8 mouse cellular contexts compared by ENCODE assay signal in genomic region chr2:174077004-174077695, GRCm38 (mm10). TPM values are rescaled to one million over a fixed set of nuclear protein-coding genes. Genes with fewer than 3 reads are reported as not detected.
DNase-seq lines count a peak whose midpoint lies in the region; ATAC-seq and TF ChIP-seq lines count a peak whose summit lies in the region.

No protein-coding gene starts in this region.

- H3K27ac ChIP-seq in embryonic facial prominence, embryonic 13.5 days, result peak overlapping the region; percentile 98
- H3K27ac ChIP-seq in lung, embryonic 14.5 days (ENCODE audit: low read depth), result peak overlapping the region; percentile 96
- H3K27ac ChIP-seq in neural tube, embryonic 14.5 days (ENCODE audit: low read depth, low read length), result peak overlapping the region; percentile 77

- peak; percentile 22 to 25 for DNase-seq in adrenal gland, postnatal 36 days
- no peak for DNase-seq in adrenal gland, postnatal 25 days
- peak; percentile 75 for DNase-seq in R1 (ENCODE audit: low read depth, low spot score)
- DNase-seq in lung, embryonic 14.5 days, result peak; percentile 38
- no peak for DNase-seq in ovary, postnatal 14 days (ENCODE audit: low spot score)

- H3K4me1 ChIP-seq in embryonic facial prominence, embryonic 13.5 days, result peaks cover 41% of the 10 kb centered on the region
- H3K4me1 ChIP-seq in lung, embryonic 14.5 days (ENCODE audit: insufficient read depth), result peaks cover 16% of the 10 kb centered on the region
- H3K4me1 ChIP-seq in neural tube, embryonic 14.5 days (ENCODE audit: control insufficient read depth, insufficient read depth, low read length), result peaks cover 30% of the 10 kb centered on the region

- H3K9ac ChIP-seq in embryonic facial prominence, embryonic 13.5 days, result peak overlapping the region; percentile 89
- peak overlapping the region; percentile 89 for H3K9ac ChIP-seq in lung, embryonic 14.5 days
- peak overlapping the region; percentile 51 for H3K9ac ChIP-seq in neural tube, embryonic 14.5 days (replicated peaks; ENCODE audit: low read depth, low read length)

- no peaks in the 10 kb centered on the region for H3K27me3 ChIP-seq in embryonic facial prominence, embryonic 13.5 days
- no peaks in the 10 kb centered on the region for H3K27me3 ChIP-seq in lung, embryonic 14.5 days (ENCODE audit: insufficient read depth, low read length)
- no peaks in the 10 kb centered on the region for H3K27me3 ChIP-seq in neural tube, embryonic 14.5 days (ENCODE audit: control insufficient read depth, insufficient read depth, low read length)

- under 1% methylated on average over 19 of the region's 19 CpGs for WGBS in embryonic facial prominence, embryonic 13.5 days
- WGBS in lung, embryonic 14.5 days, result under 1% methylated on average over 19 of the region's 19 CpGs
- 1% methylated on average over 19 of the region's 19 CpGs for WGBS in neural tube, embryonic 14.5 days

- ATAC-seq in embryonic facial prominence, embryonic 13.5 days (ENCODE audit: insufficient number of reproducible peaks, insufficient read depth, low FRiP score, low TSS enrichment, low read depth), result no peak
- ATAC-seq in inflammation-experienced regulatory T-cells, adult 6 months, result peak; percentile 65
- no peak for ATAC-seq in lung, embryonic 14.5 days (ENCODE audit: insufficient read depth)
- no peak for ATAC-seq in neural tube, embryonic 14.5 days (ENCODE audit: low read depth)

- no peaks in the 10 kb centered on the region for H3K36me3 ChIP-seq in embryonic facial prominence, embryonic 13.5 days
- no peaks in the 10 kb centered on the region for H3K36me3 ChIP-seq in lung, embryonic 14.5 days (ENCODE audit: insufficient read depth)
- no peaks in the 10 kb centered on the region for H3K36me3 ChIP-seq in neural tube, embryonic 14.5 days (ENCODE audit: control insufficient read depth, insufficient read depth, low read length)

- H3K9me3 ChIP-seq in embryonic facial prominence, embryonic 13.5 days, result no peaks in the 10 kb centered on the region
- H3K9me3 ChIP-seq in lung, embryonic 14.5 days (ENCODE audit: low read depth, low read length), result no peaks in the 10 kb centered on the region
- no peaks in the 10 kb centered on the region for H3K9me3 ChIP-seq in neural tube, embryonic 14.5 days (ENCODE audit: control insufficient read depth, low read length)

- no peak for TF ChIP-seq CTCF in lung, embryonic 14.5 days (IDR thresholded peaks at IDR 0.05; ENCODE audit: low read depth)

- H3K4me3 ChIP-seq in embryonic facial prominence, embryonic 13.5 days, result peak overlapping the region; percentile 86
- peak overlapping the region; percentile 90 for H3K4me3 ChIP-seq in lung, embryonic 14.5 days (ENCODE audit: low read depth, low read length)
- H3K4me3 ChIP-seq in neural tube, embryonic 14.5 days (ENCODE audit: low read depth, low read length), result peak overlapping the region; percentile 61

- H3K4me2 ChIP-seq in embryonic facial prominence, embryonic 13.5 days, result peak overlapping the region; percentile 87
- H3K4me2 ChIP-seq in lung, embryonic 14.5 days, result peak overlapping the region; percentile 88
- H3K4me2 ChIP-seq in neural tube, embryonic 14.5 days (ENCODE audit: low read depth, low read length), result peak overlapping the region; percentile 96

RNA-seq across cellular contexts. Expression of gene Stx16, which starts 1.0 kb away (rescaled TPM):
- total RNA-seq in adrenal gland, postnatal 36 days (2021), result 10 to 100 TPM; 48.5 to 57.9 TPM
- 41.6 and 63.8 TPM in 2 replicates for total RNA-seq in adrenal gland, postnatal 25 days (2021)
- polyA plus RNA-seq in embryonic facial prominence, embryonic 13.5 days (2015; fragmentation: Nextera tagmentation; extraction: Ambion mirVana), result 13.5 and 15.5 TPM in 2 replicates
- polyA plus RNA-seq in inflammation-experienced regulatory T-cells, adult 6 months (2017; shearing (Covaris generic)), result 10 to 100 TPM; 11.3 to 22.3 (median 19.4) TPM
- polyA plus RNA-seq in lung, embryonic 14.5 days (2014; fragmentation: Nextera tagmentation; extraction: Ambion mirVana), result 9.6 and 10.3 TPM in 2 replicates
- 8.4 and 9.0 TPM in 2 replicates for polyA plus RNA-seq in neural tube, embryonic 14.5 days (2014; fragmentation: Nextera tagmentation; extraction: Ambion mirVana)

RNA-seq across cellular contexts. Expression of gene Npepl1, which starts 33.0 kb away (rescaled TPM):
- total RNA-seq in adrenal gland, postnatal 36 days (2021), result 10 to 100 TPM; 58.4 to 69.0 TPM
- 65.3 and 71.0 TPM in 2 replicates for total RNA-seq in adrenal gland, postnatal 25 days (2021)
- 52.0 and 55.7 TPM in 2 replicates for polyA plus RNA-seq in embryonic facial prominence, embryonic 13.5 days (2015; fragmentation: Nextera tagmentation; extraction: Ambion mirVana)
- 10 to 100 TPM; 18.6 to 29.0 (median 24.8) TPM for polyA plus RNA-seq in inflammation-experienced regulatory T-cells, adult 6 months (2017; shearing (Covaris generic))
- 56.5 and 56.8 TPM in 2 replicates for polyA plus RNA-seq in lung, embryonic 14.5 days (2014; fragmentation: Nextera tagmentation; extraction: Ambion mirVana)
- 7.7 and 13.2 TPM in 2 replicates for polyA plus RNA-seq in neural tube, embryonic 14.5 days (2014; fragmentation: Nextera tagmentation; extraction: Ambion mirVana)

Comparison
In these comparisons a context has a peak if more than half of its experiments do, and no peak if none do; other contexts are left out.
1. DNase-seq: peak in adrenal gland, postnatal 36 days (2 of 2), R1 (single experiment) and lung, embryonic 14.5 days (single experiment); none in adrenal gland, postnatal 25 days (single experiment) and ovary, postnatal 14 days (single experiment).
2. Peak in every context shown above with its lines, with median percentiles within 50 percentile points of each other: H3K27ac ChIP-seq, H3K4me2 ChIP-seq, H3K4me3 ChIP-seq and H3K9ac ChIP-seq.